Mouse (Mus musculus): ENCODE results near the gene Trim7.
"Not testable (repeated sequence)": the region's sequence is repeated elsewhere in the genome, so short reads cannot be mapped to it uniquely, and the experiment has no call there.

Gene Trim7

DNA sequence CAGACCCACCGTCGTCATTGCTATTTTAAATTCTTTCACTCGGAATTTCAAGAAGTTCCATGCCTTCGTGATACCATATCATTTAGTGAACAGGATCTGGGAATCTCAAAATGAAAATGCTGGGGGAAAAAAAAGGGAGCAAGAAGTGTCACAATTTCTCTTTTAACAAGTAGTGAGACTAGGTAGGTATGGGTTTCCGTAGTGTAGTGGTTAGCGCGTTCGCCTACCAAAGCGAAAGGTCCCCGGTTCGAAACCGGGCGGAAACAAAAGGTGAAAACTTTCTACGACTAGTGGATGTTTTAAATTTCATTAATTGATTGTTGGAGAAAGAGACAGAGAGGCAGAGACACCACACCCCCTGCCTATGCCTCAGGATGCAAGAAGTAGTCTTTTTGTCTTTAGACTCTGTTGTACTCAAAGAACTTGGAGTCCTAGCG lies 2.4 kb upstream of the Trim7 start:
- peak; percentile 71 for DNase-seq (ENCODE audit: low read depth, low spot score)

- DNase-seq (ENCODE audit: low read depth, low spot score) = no peak
Measured at GRCm38 (mm10) chr11:48824311-48824830, 1.6 kb upstream of the Trim7 start.

GRCm38 (mm10) chr11:48826752-48827096 lies 784 bp downstream of the Trim7 start:
- DNase-seq (ENCODE audit: low read depth, low spot score) = no peak

GRCm38 (mm10) chr11:48827926-48828325 lies 2.0 kb downstream of the Trim7 start:
- no peak for DNase-seq (ENCODE audit: low read depth, low spot score)

- DNase-seq (ENCODE audit: low read depth, low spot score) = no peak
Measured at GRCm38 (mm10) chr11:48830279-48830678, 4.3 kb downstream of the Trim7 start.

DNA sequence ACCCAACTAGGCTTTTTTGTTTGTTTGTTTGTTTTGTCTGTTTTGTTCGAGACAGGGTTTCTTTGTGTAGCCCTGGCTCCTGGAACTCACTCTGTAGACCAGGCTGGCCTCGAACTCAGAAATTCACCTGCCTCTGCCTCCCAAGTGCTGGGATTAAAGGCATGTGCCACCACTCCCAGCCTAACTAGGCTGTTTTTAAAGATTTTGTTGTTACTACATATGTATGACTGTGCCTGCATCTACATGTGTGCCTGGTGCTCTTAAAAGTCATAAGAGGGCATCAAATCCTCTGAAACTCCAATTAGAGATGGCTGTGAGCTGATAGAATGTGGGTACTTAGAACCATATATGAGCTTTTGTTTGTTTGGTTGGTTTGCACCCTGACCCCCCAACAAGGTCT lies 5.3 kb downstream of the Trim7 start:
- DNase-seq (ENCODE audit: low read depth, low spot score) = no peak

DNA sequence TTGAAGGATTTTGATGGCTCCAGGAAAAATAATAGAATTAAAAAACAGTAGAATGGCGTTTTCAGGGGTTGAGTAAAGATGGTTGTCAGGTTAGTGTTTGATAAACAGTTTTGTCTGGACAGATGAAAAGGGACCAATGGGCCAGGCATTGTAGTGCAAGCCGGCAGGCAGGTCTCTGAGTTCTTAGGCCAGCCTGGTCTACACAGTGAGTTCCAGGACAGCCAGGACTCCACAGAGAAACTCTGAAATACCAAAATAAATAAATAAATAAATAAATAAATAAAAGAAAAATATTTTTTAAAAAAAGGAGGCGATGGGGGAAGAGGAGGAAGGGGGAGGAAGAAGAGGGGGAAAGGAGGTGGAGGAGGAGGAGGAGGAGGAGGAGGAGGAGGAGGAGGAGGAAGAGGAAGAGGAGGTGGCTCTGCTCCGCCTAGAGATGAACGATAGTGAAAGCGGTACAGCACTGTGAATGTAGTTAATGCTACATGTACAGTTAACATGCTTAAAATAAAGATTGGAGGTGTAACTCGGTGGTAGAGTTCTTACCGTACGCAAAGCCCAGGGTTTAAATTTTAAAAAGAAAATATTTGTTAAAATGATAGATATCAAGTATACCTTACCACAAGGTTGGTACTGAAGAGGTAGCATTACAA lies 7.3 kb downstream of the Trim7 start:
- DNase-seq (ENCODE audit: low read depth, low spot score) = no peak

- peak; percentile 71 for DNase-seq (ENCODE audit: low read depth, low spot score)
Measured at GRCm38 (mm10) chr11:48833731-48834639, 8.0 kb downstream of the Trim7 start.

DNA sequence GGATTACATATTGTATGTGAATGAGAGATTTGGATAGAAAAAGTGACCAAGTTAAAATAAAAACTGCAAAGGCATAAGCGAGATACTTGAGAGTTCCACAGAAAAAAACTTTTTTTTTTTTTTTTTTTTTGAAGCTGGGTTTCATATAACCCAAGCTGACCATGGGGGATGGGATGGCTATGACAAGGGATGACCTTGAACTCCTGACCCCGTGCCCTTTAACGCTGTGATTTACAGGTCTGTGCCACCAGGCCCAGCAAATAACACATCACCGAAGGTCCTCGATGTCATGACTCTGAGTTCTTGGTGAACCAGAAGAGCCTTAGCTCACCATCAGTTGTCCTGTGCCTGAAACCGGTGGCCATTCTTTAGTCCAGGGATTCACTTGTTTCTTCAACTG lies 10.0 kb downstream of the Trim7 start:
- no peak for DNase-seq (ENCODE audit: low read depth, low spot score)

GRCm38 (mm10) chr11:48836990-48837309 lies 11.0 kb downstream of the Trim7 start:
- no peak for DNase-seq (ENCODE audit: low read depth, low spot score)

- DNase-seq (ENCODE audit: low read depth, low spot score) = no peak
Measured at GRCm38 (mm10) chr11:48837310-48838180, 11.6 kb downstream of the Trim7 start.

DNA sequence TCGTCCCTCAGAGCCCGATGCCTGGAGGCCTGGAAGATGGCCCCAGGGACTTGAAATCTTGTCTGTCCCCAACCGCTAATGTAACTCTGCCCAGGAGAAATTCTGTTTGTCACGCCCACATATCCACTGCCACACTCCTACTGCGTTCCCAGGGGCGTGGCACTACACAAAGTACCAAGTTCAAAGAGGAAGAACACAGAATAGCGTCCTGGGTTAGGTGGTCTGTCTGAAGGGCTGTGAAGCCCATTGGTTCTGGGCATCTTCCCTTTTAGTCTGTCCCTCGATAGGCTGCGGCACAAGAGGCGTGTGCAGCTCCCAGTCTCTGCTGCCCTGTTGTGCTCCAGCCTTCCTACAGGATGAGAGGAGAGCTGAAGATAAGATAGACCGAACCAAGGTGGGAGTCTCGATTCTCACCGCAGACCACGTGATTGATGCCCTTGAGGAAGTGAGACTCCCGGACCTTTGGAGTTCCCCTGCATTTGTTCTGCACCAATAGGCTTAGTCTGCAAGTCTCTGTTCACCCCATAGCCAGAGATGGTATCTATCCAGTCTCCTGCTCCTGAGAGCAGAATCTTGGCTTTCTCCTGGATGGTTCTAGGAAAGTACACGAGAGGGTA lies 12.3 kb downstream of the Trim7 start:
- DNase-seq (ENCODE audit: low read depth, low spot score) = no peak

GRCm38 (mm10) chr11:48838879-48839680 lies 13.1 kb downstream of the Trim7 start:
- no peak for DNase-seq (ENCODE audit: low read depth, low spot score)

- no peak for DNase-seq (ENCODE audit: low read depth, low spot score)
Measured at GRCm38 (mm10) chr11:48840805-48841204, 14.9 kb downstream of the Trim7 start.

DNA sequence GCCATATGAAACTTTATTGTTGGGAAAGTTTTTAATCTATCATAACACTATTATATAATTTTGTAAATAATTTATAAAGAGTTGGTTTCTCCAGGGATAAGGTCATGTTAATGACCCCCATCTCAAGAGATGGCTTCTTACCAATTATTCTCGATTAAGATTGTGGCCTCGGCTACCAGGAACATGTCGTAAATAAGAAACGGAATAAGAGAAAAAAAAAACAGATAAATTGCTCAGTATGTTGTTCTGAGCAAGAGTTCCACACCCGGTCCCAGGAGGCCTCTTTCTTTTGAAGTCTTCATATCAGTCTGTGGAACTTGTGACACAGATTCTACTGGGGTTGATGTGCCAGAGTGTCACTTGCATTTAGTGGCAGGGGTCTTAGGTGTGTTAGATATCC lies 15.3 kb downstream of the Trim7 start:
- DNase-seq (ENCODE audit: low read depth, low spot score) = no peak

DNA sequence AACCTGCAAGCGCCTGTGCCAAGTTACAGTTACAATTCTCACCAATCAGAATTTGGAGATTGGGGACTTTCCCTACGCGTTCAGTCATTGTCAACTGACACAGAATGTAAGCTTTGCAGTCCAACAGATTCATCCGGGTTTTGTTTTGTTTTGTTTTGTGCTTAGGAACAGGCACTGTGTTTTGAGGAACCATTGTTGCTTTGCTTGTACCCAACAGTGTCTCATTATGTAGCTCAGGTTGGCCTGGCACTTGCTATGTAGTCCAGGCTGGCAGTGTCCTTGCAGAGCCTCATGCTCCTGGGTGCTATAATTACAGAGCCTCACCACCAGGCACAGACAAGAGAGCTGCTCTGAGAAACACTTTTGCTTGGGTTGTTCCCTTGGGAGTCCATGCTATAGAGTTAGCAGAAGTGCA lies 16.4 kb downstream of the Trim7 start:
- DNase-seq (ENCODE audit: low read depth, low spot score) = no peak

DNA sequence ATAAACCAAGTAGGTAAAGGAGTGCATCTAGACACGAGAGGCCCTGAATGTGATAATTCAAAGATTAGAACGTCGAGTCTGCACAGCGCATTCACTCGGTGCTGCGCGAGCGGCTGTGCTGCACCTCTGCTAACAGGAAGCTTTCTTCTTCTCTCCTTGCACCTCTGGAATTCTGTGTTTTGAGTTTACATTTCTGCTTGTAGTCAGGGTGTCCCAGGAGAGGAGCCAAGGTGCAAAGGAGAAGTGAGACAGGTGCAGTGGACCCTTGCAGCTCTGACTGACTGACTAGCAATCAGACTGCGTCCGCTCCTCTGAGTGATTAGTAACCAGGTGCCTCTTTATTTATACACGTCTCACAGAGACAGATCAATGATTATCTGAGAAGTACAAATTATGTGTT lies 17.3 kb downstream of the Trim7 start:
- no peak for DNase-seq (ENCODE audit: low read depth, low spot score)

DNA sequence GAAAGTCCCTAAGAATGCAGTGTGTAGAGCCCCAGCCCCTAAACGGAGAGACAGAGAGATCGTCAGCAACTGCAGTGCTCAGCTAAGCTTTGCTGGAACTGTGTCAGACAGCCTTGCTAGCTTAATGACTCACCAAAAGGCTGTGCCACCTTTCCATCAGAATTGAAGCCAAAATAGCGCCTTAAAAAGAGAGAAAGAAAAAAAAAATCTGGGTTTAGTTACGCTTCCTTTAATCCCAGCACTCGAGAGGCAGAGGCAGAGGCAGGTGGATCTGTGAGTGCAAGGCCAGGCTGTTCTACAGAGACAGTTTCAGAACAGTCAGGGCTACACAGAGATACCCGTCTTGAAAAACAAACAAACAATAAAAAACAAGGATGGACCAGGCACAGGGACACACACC lies 18.4 kb downstream of the Trim7 start:
- no peak for DNase-seq (ENCODE audit: low read depth, low spot score)

DNA sequence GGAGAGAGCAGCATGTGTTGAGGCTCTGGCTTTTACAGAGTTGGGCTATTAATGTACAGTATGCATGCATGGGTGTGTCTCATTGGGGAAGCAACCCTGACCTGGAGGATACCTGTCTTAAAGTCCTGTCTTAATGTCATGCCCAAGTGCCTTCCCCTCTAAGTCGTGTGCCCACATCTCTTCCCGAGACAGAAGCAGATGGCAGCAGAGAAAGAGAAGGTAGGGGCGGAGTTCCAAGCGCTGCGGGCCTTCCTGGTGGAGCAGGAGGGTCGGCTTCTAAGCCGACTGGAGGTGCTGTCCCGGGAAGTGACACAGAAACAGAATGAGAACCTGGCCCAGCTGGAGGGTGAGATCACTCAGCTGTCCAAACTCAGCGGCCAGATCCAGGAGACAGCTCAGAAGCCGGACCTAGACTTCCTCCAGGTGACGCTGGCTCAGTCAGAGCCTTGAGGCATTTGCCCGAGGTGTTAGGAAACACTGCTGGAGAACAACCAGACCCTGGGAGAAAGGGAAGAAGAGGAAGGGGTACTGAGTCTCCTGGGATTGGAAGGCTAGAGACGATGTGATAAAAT lies 19.4 kb downstream of the Trim7 start:
- DNase-seq (ENCODE audit: low read depth, low spot score) = no peak

DNA sequence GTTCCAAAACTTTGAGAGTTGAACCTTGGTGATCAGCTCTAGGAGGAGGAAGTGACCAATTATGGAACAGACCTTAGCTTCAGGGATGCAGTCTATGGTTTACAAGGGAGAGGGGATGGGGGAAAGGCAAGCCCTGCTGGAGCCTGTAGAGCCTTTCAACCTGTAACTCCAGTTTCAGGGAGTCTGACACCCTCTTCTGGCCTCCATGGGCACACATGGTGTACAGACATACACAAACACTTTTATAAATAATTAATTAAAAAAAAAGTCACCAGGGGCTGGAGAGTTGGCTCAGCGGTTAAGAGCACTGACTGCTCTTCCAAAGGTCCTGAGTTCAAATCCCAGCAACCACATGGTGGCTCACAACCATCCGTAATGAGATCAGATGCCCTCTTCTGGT lies 20.4 kb downstream of the Trim7 start:
- not testable (repeated sequence) for DNase-seq (ENCODE audit: low read depth, low spot score)
